Mouse (Mus musculus) stomach, embryonic 16.5 days (tissue): Measurements from ENCODE around the gene Mup3. TPM values are rescaled to one million over a fixed set of nuclear protein-coding genes. Genes with fewer than 3 reads are reported as not detected.

Source experiments
- polyA plus RNA-seq: library from polyadenylated mRNA; unstranded; fragments of >200 nt; fragmentation: Nextera tagmentation; extraction: Ambion mirVana; gene quantifications from 2 replicates; pipeline ENCODE4 v1.2.1, GENCODE M21; 2015

Mup3 gene
- polyA plus RNA-seq, 1 experiment from 2014 or later: not detected

Other genes with a start within 250 kb of the Mup3 start
- gene Mup20, start 33.2 kb downstream of the Mup3 start, polyA plus RNA-seq: not detected in 2 replicates
- not detected in 2 replicates for gene Mup21, start 63.5 kb upstream of the Mup3 start, polyA plus RNA-seq
- gene Zfp37, start 143.7 kb upstream of the Mup3 start, polyA plus RNA-seq: 6.6 and 7.7 TPM in 2 replicates
- 28.0 and 28.3 TPM in 2 replicates for gene Slc31a2, start 175.2 kb upstream of the Mup3 start, polyA plus RNA-seq